Mouse (Mus musculus) T-cell, adult 2 months (primary cell): Measurements from ENCODE around the gene Ugt2a2.
"Not testable (repeated sequence)": the region's sequence is repeated elsewhere in the genome, so short reads cannot be mapped to it uniquely, and the experiment has no call there.

Experiments used
- DNase-seq: peaks from one replicate; pipeline ENCODE4 v3.0.0; 2022; ENCODE audit warnings: low spot score

Ugt2a2 gene

DNA sequence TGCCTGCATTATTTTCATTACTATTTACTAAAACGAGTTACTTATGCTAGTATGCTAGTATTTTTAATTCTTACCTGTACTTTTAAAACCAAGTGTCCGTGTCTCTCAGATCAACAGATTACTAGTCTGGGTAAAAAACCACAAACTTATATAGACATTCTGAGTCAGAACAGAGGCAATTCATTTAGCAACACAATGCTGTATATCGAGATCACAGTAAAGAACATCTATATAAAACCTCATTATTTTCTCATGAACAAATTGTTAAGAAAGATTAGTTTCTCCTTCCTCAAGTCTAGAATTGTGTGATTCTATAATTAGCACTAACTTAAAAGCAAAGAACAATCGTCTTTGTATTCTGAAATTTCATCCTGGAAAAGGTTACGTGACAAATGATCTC is at the start of gene Ugt2a2:
Gene Ugt2a2, minus strand, starts transcription at position 101 of the 400 bp plus-strand sequence.
- no peak for DNase-seq

DNA sequence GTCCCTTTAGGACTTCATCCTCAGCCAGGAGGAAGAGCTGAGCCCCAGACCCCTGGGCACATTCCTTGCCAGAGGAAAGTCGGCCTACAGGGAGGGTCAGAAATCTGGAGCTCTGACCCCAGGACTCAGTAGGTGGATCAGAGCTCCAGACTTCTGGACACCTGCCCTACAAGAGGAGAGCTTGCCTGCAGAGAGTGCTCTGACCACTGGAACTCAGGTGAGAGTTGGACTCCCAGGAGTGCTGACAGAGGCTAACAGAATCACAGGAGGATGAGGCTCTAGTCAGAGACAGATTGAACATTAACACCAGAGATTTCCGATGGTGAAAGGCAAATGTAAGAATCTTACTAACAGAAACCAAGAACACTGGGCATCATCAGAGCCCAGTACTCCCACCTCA is 41.5 kb upstream of the Ugt2a2 start:
- not testable (repeated sequence) for DNase-seq

DNA sequence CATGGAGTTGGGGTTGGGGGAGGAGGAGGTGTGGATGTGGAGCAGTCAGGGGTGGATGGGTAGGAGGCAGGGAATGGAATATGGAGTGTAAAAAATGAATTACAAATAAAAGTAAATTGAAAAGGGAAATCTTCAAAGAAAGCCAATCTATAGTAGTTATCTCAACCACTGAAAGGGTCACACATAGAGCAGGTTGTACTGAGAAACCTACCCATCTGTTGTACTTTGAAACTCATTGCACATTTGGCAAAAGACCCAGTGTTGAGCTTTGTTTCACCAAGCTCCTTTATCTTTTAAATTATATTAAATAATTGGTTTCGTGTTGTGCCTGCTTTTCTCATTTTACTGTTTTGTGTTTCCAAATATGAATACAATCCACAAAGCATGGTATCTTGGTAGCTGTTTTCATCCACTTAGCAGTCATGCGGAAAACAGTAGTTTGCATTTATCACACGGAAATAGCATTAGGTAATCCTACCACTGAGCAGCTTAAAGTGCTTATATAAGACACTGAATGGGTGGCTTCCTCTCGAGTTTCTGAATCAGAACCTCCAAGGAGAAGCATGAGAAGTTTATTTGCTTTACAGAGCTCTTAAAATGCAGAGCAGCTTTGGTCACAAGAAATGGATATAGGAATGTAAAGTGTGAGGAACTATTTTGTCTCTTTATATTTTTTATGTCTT is 23.9 kb upstream of the Ugt2a2 start:
- no peak for DNase-seq

DNA sequence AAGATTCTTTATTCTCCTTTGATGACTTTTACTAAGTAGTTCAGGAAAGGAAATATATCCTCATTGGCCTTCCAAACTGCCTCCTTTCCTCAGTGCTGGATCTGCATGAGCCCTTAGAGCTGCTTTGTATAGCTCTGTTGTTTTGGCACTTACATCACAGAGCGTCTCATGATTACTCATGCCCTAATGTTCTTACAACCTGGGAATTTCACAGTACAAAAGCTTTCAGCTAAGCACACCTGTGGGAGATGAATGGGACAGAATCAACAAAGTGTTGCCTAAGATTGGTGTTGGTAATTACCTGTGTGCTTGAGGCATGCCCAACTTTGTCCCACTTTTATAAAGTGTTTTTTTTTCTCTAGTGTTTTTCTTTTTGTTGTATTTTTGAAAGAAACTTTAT is 20.6 kb upstream of the Ugt2a2 start:
- DNase-seq: no peak

DNA sequence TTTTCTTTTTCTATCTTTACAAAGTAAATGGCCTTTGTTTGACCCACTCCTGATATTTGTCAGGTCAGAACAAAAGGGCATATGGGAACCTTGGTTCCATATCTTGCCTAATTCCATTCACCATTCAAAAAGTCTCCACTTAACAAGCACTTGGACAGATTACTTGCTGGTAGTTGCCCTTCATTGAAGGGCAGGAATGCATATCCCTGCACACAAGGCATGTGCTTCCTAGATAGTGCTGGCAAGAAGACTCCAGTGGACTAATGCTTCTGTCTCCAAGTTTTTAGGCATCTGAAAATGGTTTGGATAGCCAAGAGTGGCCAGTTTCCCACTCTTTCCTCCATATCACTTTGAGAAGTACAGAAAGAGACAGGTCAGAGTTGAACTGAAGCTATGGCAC is 17.3 kb upstream of the Ugt2a2 start:
- DNase-seq: no peak

DNA sequence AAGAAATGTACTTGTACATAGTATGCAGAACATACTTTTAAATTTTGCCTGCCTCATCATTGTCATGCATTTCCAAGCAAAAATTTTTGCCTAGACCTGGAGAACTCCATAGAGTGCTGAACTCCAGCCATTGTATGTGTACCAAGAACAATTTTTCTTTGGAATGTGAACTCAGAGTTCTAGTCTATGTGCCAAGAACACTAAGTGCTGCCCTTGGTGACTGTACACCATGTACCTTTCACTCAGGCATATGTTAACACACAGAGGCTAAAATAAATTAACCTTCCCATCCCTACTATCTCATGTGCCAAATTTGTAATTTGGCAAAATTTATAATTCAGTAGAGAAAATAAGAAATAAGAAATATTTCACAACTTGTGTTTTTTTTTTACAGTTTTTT is 16.9 kb upstream of the Ugt2a2 start:
- DNase-seq: no peak

DNA sequence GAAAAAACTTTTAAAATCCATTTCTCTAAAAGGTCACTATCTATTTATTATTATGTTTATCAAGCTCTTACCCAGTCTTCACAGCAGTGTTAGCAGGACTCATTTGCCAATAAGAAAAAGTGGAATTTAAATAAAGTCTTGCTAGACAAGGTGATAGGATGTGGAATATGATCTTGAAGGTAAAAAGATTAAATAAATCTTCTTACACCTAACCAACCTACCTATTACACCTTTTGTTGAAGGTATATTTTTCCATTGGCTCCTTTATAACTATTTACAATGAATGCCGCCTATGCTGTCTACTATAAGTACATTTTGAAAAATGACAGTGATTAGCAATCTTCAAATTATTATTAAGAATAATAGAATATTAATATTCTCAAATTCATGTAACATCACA is 8.7 kb upstream of the Ugt2a2 start, which contains the start of gene Ugt2a1:
Gene Ugt2a1, minus strand, starts transcription at position 101 of the 400 bp plus-strand sequence.
- DNase-seq: no peak

DNA sequence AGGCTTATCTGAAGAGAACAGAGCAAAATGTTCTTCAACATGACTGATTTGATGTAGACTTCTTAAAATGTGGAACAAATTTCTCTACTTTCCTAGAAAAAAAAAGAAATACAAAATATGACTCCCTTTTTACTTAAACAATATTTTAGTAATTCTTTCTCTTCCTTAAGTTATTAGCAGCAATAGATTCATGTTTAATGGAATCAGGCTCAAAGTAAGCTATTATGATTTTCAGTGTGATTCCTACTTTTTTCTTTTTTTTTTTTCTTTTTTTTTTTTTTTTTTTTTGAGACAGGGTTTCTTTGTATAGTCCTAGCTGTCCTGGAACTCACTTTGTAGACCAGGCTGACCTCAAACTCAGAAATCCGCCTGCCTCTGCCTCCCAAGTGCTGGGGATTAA is 4.6 kb upstream of the Ugt2a2 start, which contains the start of gene Gm43638:
Gene Gm43638, minus strand, starts transcription at position 101 of the 400 bp plus-strand sequence.
- not testable (repeated sequence) for DNase-seq

DNA sequence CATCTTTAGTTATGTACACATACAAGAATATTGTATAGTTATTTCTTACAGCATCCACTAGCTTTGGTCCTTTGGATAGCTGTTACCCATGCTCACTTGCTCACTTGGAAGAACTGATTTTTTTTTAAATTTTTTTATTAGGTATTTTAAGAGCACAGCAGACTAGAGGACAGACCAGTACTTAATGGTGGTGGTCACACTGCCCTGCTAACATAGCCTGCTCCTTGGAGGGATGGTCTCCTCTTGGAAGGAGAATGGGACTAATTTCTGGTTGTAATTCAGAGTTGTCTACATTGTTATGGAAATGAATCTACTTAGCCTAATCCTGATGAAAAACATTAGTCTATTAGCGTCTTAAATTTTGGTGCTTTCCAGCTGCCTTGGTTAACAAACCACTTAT is 23.2 kb downstream of the Ugt2a2 start:
- DNase-seq: no peak

DNA sequence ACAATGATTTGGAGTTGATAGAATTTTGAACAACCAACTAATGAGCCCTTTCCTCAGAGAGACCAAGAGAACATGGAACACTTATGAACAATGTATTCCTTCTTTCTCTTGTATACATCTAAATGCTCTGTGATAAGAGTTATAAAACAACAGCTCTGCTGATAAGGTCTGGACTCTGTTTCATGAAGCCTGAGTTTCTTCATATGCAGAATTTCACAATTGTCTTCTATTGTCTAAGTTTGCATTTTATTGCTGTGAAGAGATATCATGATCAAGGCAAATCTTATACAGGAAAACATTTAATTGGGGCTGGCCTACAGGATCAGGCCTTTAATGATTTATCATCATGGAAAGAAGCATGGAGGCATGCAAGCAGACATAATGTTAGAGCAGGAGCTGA is 24.4 kb downstream of the Ugt2a2 start:
- no peak for DNase-seq

DNA sequence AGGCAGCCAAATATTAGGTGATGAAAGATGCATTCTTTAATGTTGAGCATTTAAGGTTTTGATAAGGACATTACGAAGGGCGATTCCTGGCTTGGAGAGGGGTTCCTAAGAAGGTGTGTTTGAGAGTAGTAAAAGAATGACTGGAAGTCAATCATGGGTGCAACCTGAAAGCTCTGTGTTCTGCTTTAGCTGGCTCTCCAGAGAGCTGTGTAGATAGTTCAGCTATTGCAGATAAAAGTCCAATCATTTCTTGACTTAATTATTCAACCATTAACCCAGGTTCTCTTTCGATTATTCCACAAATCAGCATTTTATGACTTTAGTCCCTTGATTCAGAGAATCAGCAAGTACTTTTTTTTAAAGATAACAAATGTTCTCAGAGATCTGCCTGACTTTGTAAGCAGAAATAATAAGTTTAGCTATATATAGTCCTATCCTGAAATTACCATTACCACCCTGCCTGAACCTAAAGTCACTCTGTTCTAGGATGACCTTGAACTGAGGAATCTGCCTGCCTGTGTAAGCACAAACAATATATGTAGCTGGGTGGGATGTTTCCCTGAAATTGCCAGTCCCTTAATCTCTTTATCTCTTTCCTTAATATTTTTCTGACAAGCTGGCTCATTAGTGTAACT is 25.7 kb downstream of the Ugt2a2 start:
- no peak for DNase-seq

DNA sequence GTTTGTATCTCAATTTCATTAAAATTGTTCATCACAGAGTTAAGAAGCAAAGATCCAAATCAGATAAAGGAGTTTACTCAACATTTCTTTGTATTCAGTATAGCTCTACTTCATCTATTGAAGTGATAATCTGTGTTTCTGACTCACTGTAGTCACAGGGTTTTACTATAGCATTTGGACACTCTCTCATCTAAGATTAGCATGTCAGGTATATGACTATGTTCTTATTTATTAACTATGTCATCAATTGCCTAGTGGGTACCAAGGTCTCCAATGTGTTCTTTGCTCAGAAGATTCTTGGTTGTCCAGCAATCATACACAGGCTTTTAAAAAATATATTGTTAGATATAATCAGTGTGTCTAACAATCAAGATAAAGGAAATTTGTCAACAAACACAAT is 26.5 kb downstream of the Ugt2a2 start:
- no peak for DNase-seq

DNA sequence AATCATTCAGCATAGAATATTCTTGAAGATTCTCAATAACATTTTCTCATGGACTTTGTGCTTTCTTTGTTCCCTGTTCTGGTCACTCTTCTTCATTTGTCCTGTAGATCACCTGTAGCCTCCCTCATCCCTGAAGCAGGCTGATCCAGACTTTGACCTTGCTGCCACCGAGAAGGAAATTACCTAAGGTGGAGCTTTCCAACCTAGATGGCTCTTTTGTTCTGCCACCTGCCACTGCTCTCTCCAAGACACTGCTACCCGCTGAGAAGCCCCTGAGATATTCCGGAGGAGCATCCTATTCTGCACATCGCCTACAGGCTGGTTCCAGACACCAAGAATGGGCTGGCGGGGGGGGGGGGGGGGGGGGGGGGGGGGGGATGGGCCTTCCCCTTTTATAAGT is 29.5 kb downstream of the Ugt2a2 start:
- not testable (repeated sequence) for DNase-seq

DNA sequence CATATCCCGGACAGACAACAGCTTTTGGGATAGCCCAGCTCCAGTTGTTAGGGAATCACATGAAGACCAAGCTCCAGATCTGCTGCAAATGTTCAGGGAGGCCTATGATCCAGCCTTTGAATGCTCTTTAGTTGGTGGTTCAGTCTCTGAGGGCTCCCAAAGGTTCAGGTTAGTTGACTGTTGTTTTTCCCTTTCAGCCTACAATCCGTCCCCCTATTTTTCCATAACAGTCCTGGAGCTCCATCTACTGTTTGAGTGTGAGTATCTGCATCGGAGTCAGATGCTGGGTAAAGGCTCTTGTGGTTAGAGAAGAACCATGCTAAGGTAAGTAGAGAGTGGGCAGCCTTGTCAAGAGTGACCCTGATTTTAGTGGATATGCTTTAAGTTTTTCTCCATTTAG is 45.8 kb downstream of the Ugt2a2 start:
- no peak for DNase-seq

DNA sequence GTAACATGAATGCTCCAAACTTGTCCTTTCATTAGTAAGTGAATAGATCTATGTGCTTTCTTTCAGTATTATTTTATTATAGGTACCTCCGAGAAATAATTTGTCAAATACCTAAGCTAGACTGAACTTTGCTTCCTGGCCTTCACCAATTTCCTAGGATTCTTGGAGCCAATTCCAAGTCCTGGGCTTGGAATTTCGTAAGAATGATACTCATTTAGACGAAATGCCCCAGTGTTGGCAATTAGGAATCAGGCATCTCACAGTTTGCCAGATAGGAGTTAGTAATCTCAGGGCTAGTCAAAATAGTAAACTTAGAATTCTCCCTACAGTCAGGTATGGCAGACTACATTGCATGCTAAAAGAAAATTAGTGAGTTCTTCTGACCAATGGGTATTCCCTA is 56.4 kb downstream of the Ugt2a2 start:
- DNase-seq: no peak

DNA sequence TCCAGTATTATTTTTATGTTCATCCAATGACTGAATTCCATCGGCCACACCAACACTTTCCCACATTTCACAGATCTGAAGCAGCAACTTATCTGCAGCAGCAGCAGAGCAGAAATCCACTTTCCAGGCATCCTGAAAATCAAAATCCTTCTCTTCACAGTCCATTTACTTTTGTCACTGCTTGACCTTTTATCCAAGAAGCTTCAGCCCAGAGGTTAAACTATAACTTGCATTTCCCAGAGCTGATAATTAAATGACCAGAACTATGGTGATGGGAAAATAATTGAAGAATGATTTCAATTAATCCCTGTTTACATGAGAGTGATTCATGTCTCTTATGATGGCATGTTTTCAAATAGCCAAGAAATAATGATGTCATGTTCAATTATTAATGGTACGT is 58.0 kb downstream of the Ugt2a2 start, which contains the start of gene Ugt2b38:
Gene Ugt2b38, minus strand, starts transcription at position 163 of the 400 bp plus-strand sequence.
- not testable (repeated sequence) for DNase-seq
